Mouse (Mus musculus): Measurements from ENCODE around the gene C130032M10Rik.

The C130032M10Rik gene

DNA sequence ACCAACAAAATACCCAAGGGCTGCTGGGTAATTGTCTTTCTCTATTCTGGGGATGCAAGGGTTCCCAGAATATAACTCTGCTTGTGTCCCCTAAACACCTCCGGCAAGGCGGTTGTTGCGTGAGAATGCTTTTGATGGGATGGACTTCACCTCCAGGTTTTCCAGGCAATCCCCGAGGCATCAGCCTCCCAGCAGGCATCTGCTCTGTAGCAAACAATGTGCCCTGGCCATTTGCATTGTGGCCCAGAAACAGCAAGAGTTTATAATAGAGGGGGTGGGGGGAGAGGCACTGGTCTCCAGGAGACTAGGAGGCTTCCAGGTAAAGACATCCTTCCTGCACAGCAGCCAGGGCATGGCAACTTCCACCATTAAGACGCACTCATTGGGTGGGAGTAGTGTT lies 33.6 kb downstream of the C130032M10Rik start:
- no peak for DNase-seq (ENCODE audit: low read depth, low spot score)

DNA sequence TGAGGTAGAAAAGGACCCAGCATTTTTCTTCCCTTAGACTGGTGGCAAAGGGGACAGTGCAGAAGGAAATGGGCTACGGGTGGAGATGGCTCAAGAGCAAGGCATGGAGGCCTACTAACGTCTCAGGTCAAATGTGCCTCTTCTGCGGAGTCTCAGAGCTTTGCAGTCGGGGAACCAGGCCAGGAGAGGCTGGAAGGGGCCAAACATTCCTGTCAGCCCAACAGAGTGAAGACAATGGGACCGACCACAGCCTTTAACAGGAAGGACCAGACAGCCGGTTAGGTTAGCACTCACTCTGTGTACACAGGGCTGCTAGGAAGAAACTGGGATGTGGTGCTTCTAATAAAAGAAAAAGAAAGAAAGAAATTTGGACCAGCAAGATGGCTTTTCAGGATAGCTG lies 34.5 kb downstream of the C130032M10Rik start:
- DNase-seq (ENCODE audit: low read depth, low spot score): no peak

DNA sequence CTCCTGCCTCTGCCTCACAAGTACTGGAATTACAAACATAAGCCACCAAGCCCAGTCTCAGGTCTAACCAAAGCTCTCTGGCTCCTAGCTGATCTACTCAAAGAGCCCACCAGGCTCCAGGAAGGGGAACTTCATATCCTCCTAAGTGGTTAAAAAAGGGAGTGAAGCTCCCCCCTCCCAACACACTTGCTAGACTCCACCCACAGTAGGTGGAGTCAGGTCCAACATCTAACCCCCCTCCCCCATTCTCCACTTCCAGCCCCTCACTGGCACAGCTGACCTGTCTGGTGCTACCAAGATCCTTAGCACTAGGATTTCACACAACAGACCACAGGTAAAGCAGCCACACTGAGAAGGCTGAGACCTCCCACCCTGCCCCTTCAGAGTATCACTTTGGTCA lies 38.3 kb downstream of the C130032M10Rik start:
- DNase-seq (ENCODE audit: low read depth, low spot score): no peak

DNA sequence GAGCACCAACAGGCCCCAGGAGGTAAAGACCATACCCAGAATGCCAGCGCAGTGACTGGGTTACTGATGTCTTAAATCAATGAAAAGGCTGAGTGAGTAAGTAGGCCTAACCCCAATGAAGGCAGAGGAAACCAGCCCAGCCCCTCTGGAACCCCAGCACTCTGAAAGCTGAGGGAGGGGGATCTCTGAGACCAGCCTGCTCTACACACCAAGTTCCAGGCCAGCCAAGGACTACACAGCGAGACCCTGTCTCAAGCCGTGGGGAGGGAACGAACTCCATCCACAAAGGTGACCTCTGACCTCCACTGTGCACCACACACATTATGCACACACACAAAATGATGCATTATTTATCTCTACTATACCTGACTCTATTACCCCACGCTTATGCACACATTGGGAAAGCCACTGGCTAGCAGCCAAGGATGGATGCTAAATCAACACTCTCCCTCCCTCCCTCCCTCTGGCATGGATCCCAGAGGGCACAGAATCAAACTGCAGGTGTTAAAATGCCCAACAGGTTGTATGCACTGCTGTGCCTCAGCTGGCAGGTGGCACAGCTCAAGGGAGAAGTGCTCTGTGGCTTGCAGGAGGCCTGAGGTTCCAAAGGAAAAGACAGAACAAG lies 39.0 kb downstream of the C130032M10Rik start:
- DNase-seq (ENCODE audit: low read depth, low spot score): no peak

DNA sequence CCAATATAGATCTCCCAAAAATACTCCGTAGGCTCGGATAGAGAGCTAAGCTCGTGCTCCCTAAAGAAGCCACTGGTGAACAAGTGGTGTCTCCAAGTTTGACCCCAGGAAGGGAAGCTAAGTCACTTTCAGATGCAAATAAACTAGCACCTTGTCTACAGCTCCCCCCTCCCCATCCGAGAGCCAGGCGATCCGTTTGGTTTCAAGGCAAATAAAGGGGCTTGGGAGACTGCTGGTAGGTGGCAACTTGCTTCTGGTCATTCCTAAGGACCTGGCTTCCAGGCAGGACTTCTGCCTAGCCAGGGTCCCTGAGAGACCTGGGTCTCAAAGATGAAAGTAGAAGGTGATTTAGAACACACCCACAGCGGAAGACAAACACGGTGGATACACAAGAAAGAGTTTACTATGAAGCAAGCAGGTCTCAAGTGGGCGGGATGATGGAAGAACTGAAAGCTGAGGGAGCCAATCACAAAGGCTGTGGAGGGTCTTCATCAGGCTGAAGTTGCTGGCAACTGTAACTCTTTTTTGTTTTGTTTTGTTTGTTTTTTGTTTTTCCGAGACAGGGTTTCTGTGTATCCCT lies 40.9 kb downstream of the C130032M10Rik start:
- DNase-seq (ENCODE audit: low read depth, low spot score): no peak

DNA sequence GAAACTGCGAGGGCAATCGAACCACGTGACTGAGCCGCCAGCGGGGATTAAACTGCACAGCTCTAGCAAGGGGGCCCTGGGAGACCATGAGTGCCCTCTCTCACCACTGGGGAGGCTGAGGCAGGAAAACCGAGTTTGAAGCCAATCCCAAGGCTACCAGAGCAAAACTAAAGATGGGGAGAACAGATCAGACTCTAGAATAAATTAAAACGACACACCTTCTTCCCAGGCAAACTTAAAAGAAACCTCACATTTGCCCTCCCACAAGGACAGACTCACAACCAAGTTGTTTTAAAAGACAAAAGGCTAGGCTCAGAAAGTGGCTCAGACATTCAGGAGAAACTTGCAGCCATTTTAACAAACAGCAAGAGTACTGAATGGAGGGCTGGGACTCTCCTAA lies 41.6 kb downstream of the C130032M10Rik start:
- DNase-seq (ENCODE audit: low read depth, low spot score): no peak

DNA sequence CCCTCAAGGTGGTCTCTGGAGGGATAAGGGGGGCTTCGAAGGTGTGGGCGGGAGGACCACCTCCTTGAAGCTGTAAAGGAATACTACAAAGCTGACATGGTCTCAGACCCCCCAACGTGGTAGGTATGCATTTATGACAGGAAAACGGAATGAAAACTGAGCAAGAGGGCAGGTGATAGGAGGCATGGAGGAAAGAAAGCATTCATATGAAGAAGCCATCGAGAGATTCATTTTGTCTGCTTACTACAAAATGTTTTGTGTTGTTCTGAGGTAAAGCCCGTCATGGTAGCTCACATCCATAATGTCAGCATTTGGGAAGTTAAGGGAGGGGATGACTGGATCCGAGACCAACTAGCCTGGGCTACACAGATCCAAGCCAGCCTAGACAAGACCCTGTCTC lies 44.6 kb downstream of the C130032M10Rik start:
- no peak for DNase-seq (ENCODE audit: low read depth, low spot score)

DNA sequence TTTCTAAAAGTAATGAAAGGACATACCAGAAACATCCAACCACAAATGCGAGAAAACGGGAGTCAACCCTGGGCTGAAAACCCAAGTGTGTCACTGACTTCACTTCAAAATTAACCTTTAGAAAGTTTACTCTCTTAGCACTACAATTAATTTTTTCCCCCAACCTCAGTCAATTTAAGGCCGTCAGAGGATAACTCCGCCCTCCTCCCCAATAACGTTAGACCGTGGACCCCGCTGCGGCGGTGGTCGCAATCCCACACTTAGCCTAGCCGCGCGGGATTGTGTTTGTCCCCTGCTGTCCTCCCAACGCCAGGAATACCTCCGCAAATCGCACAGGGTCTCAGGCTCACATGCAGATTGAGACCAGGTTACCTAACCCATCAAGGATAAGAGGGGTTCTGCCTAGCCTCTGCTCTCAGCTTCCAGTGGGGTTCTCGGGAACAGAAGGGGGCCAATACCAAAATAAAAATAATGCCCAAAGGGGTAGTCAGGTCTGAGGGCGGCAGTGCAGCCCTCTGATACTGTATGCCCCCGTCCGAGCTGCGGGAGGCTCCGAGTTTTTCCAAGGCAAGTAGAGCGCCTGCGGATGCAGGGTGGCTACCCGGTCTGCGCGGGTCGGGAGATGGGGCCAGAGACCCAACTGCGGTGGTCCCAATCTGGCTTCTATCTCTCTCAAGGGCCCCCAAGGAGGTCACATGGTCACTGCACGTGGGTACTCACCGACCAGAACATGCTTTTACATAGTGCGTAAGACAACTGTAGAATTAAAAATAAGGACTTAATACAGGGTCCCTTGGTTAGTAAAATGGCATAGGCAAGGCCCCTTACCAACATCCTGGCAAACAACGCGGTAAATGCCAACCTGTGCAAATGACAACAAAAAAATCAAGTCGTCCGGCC lies 45.5 kb downstream of the C130032M10Rik start:
- no peak for DNase-seq (ENCODE audit: low read depth, low spot score)

DNA sequence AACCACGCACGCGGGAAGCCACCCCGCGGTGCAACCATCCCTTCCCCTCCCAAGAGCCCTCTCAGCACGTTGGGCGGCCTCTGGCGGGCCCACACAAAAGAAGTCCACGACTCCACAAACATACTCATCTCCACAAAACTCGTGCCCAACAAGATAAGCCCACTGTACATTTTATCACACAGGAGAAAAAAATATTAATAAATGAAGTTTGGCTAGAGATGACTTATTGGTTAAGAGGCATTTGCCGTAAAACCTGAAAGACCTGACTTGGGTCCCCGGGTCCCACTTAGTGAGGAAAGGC lies 46.1 kb downstream of the C130032M10Rik start:
- no peak for DNase-seq (ENCODE audit: low read depth, low spot score)

DNA sequence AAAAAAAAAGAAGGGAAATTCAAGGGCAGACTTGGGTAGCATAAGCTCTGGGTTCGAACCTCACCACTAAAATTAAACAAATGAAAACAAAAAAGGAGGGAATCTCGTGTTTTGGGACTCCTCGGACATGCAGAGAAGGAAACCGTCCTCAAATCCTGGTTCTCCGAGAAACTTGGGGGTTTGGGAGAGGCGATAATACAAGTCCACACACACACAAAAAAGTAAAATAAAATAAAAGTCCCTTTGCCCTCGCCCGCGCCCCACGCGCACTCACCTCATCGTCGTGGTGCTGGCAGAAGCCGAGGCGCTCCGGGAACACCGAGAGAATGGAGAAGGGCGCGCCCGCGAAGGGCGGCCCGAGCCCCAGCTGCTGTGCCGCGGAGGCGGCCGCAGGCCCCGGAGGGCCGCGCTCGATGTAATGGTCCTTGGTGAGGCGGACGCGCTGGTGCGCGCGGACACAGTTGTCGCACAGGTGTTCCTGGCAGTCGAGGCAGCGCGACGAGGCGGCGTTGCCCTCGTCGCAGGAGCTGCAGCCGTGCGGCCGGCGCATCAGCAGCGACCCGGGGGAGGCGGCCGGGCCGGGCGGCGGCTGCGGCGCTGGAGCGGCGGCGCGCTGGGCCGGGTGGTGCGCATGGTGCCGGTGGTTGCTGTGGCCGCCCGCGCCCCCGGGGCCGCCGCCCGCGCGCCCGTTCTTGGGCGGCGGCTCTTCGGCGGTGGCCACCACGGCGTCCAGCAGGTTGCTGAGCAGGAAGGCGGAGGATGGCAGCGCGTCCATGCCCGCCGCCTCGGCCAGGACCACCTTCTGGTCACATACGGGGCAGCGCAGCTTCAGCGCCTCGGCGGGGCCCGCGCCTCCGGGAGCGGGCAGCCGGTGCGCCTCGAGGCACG lies 46.8 kb downstream of the C130032M10Rik start:
- DNase-seq (ENCODE audit: low read depth, low spot score): no peak

DNA sequence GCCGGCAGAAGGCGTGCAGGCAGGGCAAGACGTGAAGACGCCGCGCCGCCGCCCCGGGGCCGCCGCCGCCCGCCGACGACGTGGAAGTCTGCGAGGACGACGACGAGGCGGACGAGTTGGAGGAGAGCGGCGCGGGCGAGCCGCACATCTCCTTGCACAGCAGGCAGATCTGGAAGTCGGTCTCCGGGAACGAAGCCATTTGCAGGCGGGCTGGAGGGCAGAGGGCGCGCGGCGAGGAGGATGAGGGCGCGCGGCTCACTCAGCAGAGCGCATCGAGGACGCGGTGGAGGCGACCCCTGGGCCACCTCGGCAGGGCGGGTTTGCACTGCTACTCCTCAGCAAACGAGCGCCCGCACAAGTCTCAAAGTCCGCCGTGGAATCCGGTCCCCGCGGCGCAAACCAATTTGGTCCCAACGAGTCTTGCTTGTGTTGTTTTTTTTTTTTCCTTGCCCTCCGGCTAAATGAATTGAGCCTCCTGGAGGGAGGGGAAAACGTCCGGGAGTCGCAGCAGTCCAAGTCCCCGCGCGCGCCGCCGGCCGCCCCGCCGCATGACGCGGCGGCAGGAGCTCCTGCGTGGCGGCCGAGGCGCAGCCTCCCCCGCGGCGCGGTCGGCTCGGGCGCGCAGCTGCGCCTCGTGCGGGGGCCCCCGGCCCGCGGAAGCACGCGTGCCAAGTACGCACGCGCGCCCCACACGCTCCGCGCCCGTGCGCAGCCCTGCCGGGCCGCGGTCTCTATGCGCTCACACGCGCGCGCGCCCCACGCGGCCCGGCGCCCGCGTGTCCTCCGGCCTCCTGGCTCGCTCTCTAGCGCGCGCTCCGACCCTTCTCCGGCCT lies 47.6 kb downstream of the C130032M10Rik start:
- DNase-seq (ENCODE audit: low read depth, low spot score): peak; percentile 42

DNA sequence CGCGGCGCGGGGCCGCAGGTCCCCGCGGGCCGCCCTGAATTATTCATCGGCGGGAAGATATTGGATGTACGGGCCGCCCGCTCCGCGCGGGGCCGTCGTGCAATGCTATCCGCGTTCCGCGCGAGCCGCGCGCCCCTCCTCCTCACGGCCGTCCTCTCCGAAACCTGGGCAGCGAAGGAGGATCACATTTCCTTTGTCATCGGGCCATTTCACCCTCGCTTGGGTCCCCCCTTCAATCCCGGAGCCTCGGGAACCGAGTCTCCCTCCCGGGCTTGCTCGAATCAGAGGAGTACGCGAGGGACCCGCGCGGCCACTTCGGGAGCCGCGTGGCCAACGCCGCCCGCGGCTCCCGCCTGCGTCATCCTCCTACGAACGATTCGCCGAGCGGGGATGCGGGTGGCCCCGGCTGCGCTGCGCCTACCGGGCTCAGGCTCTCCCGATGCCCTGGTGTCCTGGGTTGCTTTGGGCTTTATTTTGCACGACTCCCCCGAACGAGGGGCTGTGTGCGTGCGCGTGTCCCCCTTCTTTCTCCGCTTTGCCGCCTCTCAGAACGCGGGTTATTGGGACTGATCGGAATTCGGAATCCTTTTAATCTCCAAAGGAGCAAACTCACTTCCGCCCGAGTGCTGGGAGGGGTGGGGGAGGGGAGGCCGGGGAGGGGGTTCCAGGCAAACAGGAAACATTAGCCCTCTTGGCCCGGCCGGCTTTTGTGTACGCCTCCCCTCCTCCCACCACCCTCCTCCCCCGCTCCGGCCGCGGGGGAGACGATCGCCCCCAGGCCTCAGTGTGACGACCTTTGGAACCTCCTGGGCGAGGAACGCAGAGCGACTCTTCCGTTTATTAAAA lies 48.5 kb downstream of the C130032M10Rik start, which contains the start of gene Trim71:
Trim71 (minus strand) TSS at position 609 of the 846 bp plus-strand sequence.
- no peak for DNase-seq (ENCODE audit: low read depth, low spot score)

DNA sequence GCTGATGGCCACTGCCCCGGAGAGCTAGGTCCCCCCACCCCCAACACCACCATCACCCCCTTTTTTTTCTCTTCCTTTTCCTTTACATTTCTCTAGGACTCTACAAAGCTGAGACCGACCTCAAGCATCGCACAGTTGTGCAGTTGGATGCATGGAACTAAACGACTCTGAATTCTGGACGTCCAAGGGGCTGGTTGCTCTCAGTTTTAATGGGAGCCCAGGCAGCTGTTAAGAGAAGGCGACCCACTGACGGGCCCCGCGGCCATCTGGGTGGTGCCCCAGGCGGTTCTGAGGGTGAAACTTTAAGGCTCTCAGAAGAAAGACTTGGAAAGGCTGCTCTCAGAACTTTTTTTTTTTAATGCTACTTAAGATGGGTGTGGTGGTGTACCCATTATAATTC lies 49.2 kb downstream of the C130032M10Rik start:
- no peak for DNase-seq (ENCODE audit: low read depth, low spot score)
